Mouse (Mus musculus) stomach, embryonic 14.5 days (tissue): ENCODE results near the gene Htr2a. TPM values are rescaled to one million over a fixed set of nuclear protein-coding genes. Genes with fewer than 3 reads are reported as not detected.

Experiments used
- ATAC-seq: fragments of 200-750 bp; cut with Nextera tagmentation; 2 replicates; pipeline ENCODE4 v1.8.0; 2017; ENCODE audit warnings: low read depth, moderate TSS enrichment; ENCODE audit not compliant: insufficient number of reproducible peaks, insufficient read depth, low FRiP score
- H3K27ac ChIP-seq: fragments of 300-500 bp; sonication (generic); 2 replicates; pipeline ENCODE4 v1.5.1; 2014; ENCODE audit warnings: mild to moderate bottlenecking, low read length, moderate library complexity, mixed read lengths
- H3K27me3 ChIP-seq: fragments of 300-500 bp; sonication (generic); 2 replicates; pipeline ENCODE4 v1.6.1; 2014; ENCODE audit warnings: low read length, control low read depth, mixed read lengths; ENCODE audit not compliant: control insufficient read depth, insufficient read depth
- H3K36me3 ChIP-seq: fragments of 300-500 bp; sonication (generic); 2 replicates; pipeline ENCODE4 v1.6.1; 2014; ENCODE audit warnings: mild to moderate bottlenecking, control low read depth, low read length, moderate library complexity, mixed read lengths; ENCODE audit not compliant: control insufficient read depth, insufficient read depth
- H3K4me1 ChIP-seq: fragments of 300-500 bp; sonication (generic); 2 replicates; pipeline ENCODE4 v1.6.1; 2014; ENCODE audit warnings: low read length, control low read depth, mixed read lengths; ENCODE audit not compliant: control insufficient read depth, insufficient read depth
- H3K4me2 ChIP-seq: fragments of 300-500 bp; sonication (generic); replicated peaks from 2 replicates; pipeline ENCODE4 v1.6.1; 2014; ENCODE audit warnings: low read depth, low read length, control low read depth
- H3K4me3 ChIP-seq: fragments of 300-500 bp; sonication (generic); 2 replicates; pipeline ENCODE4 v1.5.1; 2014; ENCODE audit warnings: low read depth, low read length, control low read depth
- H3K9ac ChIP-seq: fragments of 300-500 bp; sonication (generic); replicated peaks from 2 replicates; pipeline ENCODE4 v1.6.1; 2014; ENCODE audit warnings: low read depth, mild to moderate bottlenecking, control low read depth, low read length, moderate library complexity, mixed read lengths
- H3K9me3 ChIP-seq: fragments of 300-500 bp; sonication (generic); 2 replicates; pipeline ENCODE4 v1.6.1; 2016; ENCODE audit warnings: low read depth, low read length, control low read depth; ENCODE audit not compliant: control insufficient read depth
- WGBS: fragments of 180-500 bp; shearing (Covaris S2); extraction: QIAGEN DNeasy Blood & Tissue Kit; methylation state at CpG from one replicate; pipeline ENCODE4 v1.1.7; 2014; 5-methylcytosine and 5-hydroxymethylcytosine counted together
- polyA plus RNA-seq: library from polyadenylated mRNA; unstranded; fragments of >200 nt; fragmentation: Nextera tagmentation; extraction: Ambion mirVana; gene quantifications from 2 replicates; pipeline ENCODE4 v1.2.1, GENCODE M21; 2014

The Htr2a gene
- polyA plus RNA-seq, 1 experiment from 2014 or later: 0.62 TPM

GRCm38 (mm10) chr14:74643296-74643695 is 2.7 kb downstream of the Htr2a start:
- Histone ChIP-seq H3K4me3 (no peak overlapping the region), H3K4me1 (no peaks in the 10 kb centered on the region), H3K9ac (no peak overlapping the region), H3K4me2 (no peak overlapping the region; the same call in 1 of the 2 replicates), H3K27me3 (no peaks in the 10 kb centered on the region), H3K36me3 (no peaks in the 10 kb centered on the region), H3K27ac (no peak overlapping the region), H3K9me3 (no peaks in the 10 kb centered on the region)
- no peak for ATAC-seq
- 3% methylated on average over 4 of the region's 4 CpGs for WGBS

GRCm38 (mm10) chr14:74646107-74646793 is 5.6 kb downstream of the Htr2a start:
- Histone ChIP-seq H3K9ac (no peak overlapping the region), H3K27me3 (no peaks in the 10 kb centered on the region), H3K9me3 (no peaks in the 10 kb centered on the region), H3K4me2 (no peak overlapping the region), H3K27ac (no peak overlapping the region), H3K36me3 (no peaks in the 10 kb centered on the region), H3K4me1 (no peaks in the 10 kb centered on the region), H3K4me3 (no peak overlapping the region)
- no peak for ATAC-seq
- WGBS: 64% methylated on average over 11 of the region's 11 CpGs

DNA sequence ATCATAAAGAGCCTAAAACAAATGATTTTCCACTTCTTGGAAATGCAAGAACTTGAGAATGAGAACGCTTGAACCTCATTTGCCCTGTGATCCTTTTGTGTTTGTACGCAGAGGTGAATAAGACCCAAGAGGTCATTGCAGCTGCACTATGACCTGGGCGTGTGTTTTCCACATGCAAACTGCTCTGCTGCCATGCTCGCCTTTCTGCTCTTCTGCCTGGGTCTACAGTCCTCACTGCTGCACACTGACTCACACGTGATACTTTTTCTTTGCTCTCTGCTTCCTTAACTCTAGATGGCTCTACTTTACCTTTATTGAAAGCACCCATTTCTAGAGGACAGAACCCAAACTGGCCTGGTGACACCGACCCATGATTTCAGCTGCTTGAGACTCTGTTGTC is 9.4 kb downstream of the Htr2a start:
- no peaks in the 10 kb centered on the region for H3K36me3 ChIP-seq
- no peak for ATAC-seq
- H3K9ac ChIP-seq: no peak overlapping the region
- no peak overlapping the region for H3K4me2 ChIP-seq
- WGBS: 74% methylated on average over 6 of the region's 6 CpGs
- H3K4me3 ChIP-seq: no peak overlapping the region
- H3K27ac ChIP-seq: no peak overlapping the region
- no peaks in the 10 kb centered on the region for H3K27me3 ChIP-seq
- no peaks in the 10 kb centered on the region for H3K4me1 ChIP-seq
- H3K9me3 ChIP-seq: no peaks in the 10 kb centered on the region

GRCm38 (mm10) chr14:74651678-74652077 is 11.0 kb downstream of the Htr2a start:
- H3K9me3 ChIP-seq: no peaks in the 10 kb centered on the region
- H3K27ac ChIP-seq: no peak overlapping the region
- no peak overlapping the region for H3K4me2 ChIP-seq
- no peaks in the 10 kb centered on the region for H3K36me3 ChIP-seq
- H3K27me3 ChIP-seq: no peaks in the 10 kb centered on the region
- WGBS: 70% methylated on average over 4 of the region's 4 CpGs
- no peak overlapping the region for H3K9ac ChIP-seq
- no peak for ATAC-seq
- H3K4me3 ChIP-seq: no peak overlapping the region
- H3K4me1 ChIP-seq: no peaks in the 10 kb centered on the region

- Histone ChIP-seq H3K9me3 (no peaks in the 10 kb centered on the region), H3K4me2 (no peak overlapping the region), H3K36me3 (no peaks in the 10 kb centered on the region), H3K27me3 (no peaks in the 10 kb centered on the region), H3K9ac (no peak overlapping the region), H3K4me1 (no peaks in the 10 kb centered on the region), H3K27ac (no peak overlapping the region), H3K4me3 (no peak overlapping the region)
- ATAC-seq: no peak
- 85% methylated on average over 7 of the region's 7 CpGs for WGBS
These were observed 16.6 kb downstream of the Htr2a start for GRCm38 (mm10) chr14:74657227-74657626.

DNA sequence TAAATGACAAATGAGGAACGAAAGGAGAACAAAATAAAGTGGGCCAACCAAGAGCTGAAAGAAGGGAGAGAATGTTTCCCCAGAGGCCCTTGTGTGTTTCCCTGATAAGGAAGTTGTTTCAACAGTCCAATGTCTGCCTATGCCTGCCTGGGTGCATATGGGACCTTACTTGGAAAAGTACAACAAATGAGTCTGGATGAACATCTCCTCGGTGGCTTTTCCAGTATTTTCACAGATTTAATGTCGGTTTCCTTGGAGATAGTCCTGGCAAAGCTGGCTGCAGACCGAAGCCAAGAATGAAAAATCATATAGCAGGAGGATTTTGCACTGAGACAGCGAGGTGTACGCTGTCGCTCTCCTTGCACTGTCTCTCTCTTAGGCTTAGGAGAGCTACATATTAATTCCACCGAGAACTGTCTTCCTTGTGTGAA is 18.8 kb downstream of the Htr2a start:
- no peak overlapping the region for H3K4me2 ChIP-seq
- H3K27me3 ChIP-seq: no peaks in the 10 kb centered on the region
- 75% methylated on average over 8 of the region's 8 CpGs for WGBS
- H3K36me3 ChIP-seq: no peaks in the 10 kb centered on the region
- no peaks in the 10 kb centered on the region for H3K4me1 ChIP-seq
- no peak overlapping the region for H3K9ac ChIP-seq
- ATAC-seq: no peak
- H3K4me3 ChIP-seq: no peak overlapping the region
- no peak overlapping the region for H3K27ac ChIP-seq
- no peaks in the 10 kb centered on the region for H3K9me3 ChIP-seq

- H3K27me3 ChIP-seq: no peaks in the 10 kb centered on the region
- ATAC-seq: no peak
- H3K9me3 ChIP-seq: no peaks in the 10 kb centered on the region
- no peaks in the 10 kb centered on the region for H3K36me3 ChIP-seq
- WGBS: 66% methylated on average over 10 of the region's 10 CpGs
- no peaks in the 10 kb centered on the region for H3K4me1 ChIP-seq
- no peak overlapping the region for H3K9ac ChIP-seq
- H3K4me3 ChIP-seq: no peak overlapping the region
- no peak overlapping the region for H3K4me2 ChIP-seq
- no peak overlapping the region for H3K27ac ChIP-seq
These were observed 31.7 kb downstream of the Htr2a start for GRCm38 (mm10) chr14:74672137-74673019.

DNA sequence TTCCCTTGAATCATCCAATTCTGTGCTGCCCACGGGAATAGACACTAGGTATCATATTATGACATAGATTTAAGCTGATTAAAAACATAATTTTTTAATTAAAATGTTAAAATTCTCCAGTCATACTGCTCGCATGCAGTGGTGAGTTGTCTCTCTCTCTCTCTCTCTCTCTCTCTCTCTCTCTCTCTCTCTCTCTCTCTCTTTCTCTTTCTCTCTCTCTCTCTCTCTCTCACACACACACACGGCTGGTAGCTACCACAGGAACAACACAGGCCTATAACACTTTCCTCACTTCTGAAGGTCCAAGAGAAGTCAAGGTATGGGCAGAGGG is 32.3 kb downstream of the Htr2a start:
- 72% methylated on average over 3 of the region's 3 CpGs for WGBS
- no peak for ATAC-seq
- no peaks in the 10 kb centered on the region for H3K4me1 ChIP-seq

More for the DNA sequence above, 32.3 kb downstream of the Htr2a start:
- Histone ChIP-seq H3K4me3 (no peak overlapping the region), H3K36me3 (no peaks in the 10 kb centered on the region), H3K27me3 (no peaks in the 10 kb centered on the region), H3K9me3 (no peaks in the 10 kb centered on the region), H3K4me2 (no peak overlapping the region), H3K9ac (no peak overlapping the region), H3K27ac (no peak overlapping the region)
